Mouse (Mus musculus): ENCODE data around the gene Nccrp1.

DNA sequence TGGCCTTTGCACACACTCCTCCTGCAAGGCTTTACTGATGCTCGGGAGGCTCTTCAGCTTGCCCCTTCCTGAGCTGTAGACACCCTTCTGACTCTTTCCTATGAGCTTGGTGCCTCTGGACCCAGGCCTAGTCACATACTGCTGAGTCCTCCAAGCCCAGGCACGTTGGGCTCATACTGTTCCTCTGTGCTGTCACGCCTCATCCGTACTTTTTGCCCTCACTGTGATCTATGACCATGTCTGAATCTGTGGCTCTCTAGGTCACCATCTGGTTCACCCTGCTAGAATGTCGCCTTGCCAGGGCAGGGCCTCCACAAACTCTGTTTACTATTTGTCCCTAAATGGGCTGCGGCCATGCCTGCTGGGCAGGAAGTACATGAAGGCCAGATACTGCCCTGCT lies 6.0 kb upstream of the Nccrp1 start:
- no peak for TF ChIP-seq POLR2A (IDR thresholded peaks at IDR 0.05; ENCODE audit: low read depth, low read length)
- TF ChIP-seq CTCF (IDR thresholded peaks at IDR 0.05; ENCODE audit: extremely low read depth, insufficient read length, insufficient replicate concordance, low read depth, low read length) = no peak
